Mouse (Mus musculus) forebrain, embryonic 11.5 days (tissue): ENCODE data around the gene Eef1akmt4. TPM values are rescaled to one million over a fixed set of nuclear protein-coding genes. Genes with fewer than 3 reads are reported as not detected.

ENCODE experiments used
- ATAC-seq: fragments of 200-750 bp; cut with Nextera tagmentation; replicated peaks from 2 replicates; pipeline ENCODE4 v1.8.0; 2017; ENCODE audit warnings: moderate TSS enrichment; ENCODE audit not compliant: low FRiP score
- DNase-seq: peaks from one replicate; pipeline ENCODE4 v3.0.0-alpha.2; 2017; ENCODE audit warnings: low spot score
- H3K27ac ChIP-seq: fragments of 300-500 bp; sonication (generic); 2 replicates; pipeline ENCODE4 v1.5.1; 2014; ENCODE audit warnings: low read depth, low read length
- H3K27me3 ChIP-seq: fragments of 300-500 bp; sonication (generic); 2 replicates; pipeline ENCODE4 v1.6.1; 2014; ENCODE audit warnings: mild to moderate bottlenecking, low read length, mixed read lengths; ENCODE audit not compliant: control insufficient read depth, insufficient read depth
- H3K36me3 ChIP-seq: fragments of 300-500 bp; sonication (generic); 2 replicates; pipeline ENCODE4 v1.6.1; 2014; ENCODE audit warnings: mild to moderate bottlenecking, low read length, moderate library complexity, mixed read lengths; ENCODE audit not compliant: control insufficient read depth, insufficient read depth
- H3K4me1 ChIP-seq: fragments of 300-500 bp; sonication (generic); replicated peaks from 2 replicates; pipeline ENCODE4 v1.6.1; 2014; ENCODE audit warnings: low read length, mixed read lengths; ENCODE audit not compliant: control insufficient read depth, insufficient read depth
- H3K4me2 ChIP-seq: fragments of 300-500 bp; sonication (generic); 2 replicates; pipeline ENCODE4 v1.6.1; 2014; ENCODE audit warnings: low read depth, mild to moderate bottlenecking, low read length, moderate library complexity, mixed read lengths; ENCODE audit not compliant: severe bottlenecking
- H3K4me3 ChIP-seq: fragments of 300-500 bp; sonication (generic); 2 replicates; pipeline ENCODE4 v1.5.1; 2014; ENCODE audit warnings: low read depth, low read length
- H3K9ac ChIP-seq: fragments of 300-500 bp; sonication (generic); 2 replicates; pipeline ENCODE4 v1.6.1; 2014; ENCODE audit warnings: low read length
- H3K9me3 ChIP-seq: fragments of 300-500 bp; sonication (generic); 2 replicates; pipeline ENCODE4 v1.6.1; 2016; ENCODE audit warnings: low read length, mixed read lengths; ENCODE audit not compliant: control insufficient read depth
- WGBS: fragments of 180-500 bp; shearing (Covaris S2); extraction: QIAGEN DNeasy Blood & Tissue Kit; methylation state at CpG from one replicate; pipeline ENCODE4 v1.1.7; 2014; 5-methylcytosine and 5-hydroxymethylcytosine counted together
- polyA plus RNA-seq: library from polyadenylated mRNA; unstranded; fragments of >200 nt; fragmentation: Nextera tagmentation; extraction: Ambion mirVana; gene quantifications from 2 replicates; pipeline ENCODE4 v1.2.1, GENCODE M21; 2014

Gene Eef1akmt4
- polyA plus RNA-seq, 1 experiment from 2014 or later, result 28.2 TPM

DNA sequence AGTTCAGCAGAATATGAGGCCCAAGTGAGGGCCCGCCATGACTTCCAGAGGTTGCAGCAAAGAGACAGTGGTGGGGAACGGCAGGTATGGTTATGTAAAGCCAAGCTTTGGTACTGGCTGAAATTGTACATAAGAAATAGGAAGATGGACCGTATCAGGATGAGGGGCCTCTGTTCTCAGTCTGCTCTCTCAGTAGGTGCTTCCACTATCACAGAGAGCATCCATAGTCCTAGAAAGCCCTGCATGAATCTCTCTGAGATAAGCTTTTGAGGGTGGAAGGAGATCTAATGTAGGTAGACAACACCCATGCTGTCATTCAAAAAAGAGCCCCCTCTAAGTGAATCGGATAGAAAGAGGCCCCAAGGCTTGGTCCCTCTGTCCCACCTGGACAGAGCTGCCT lies 15.7 kb upstream of the Eef1akmt4 start:
- peaks cover 4% of the 10 kb centered on the region; the same call in 1 of the 2 replicates for H3K4me1 ChIP-seq
- H3K9ac ChIP-seq, result no peak overlapping the region
- ATAC-seq (no peak), DNase-seq (no peak)
- no peak overlapping the region for H3K4me3 ChIP-seq
- H3K36me3 ChIP-seq, result no peaks in the 10 kb centered on the region
- WGBS, result 80% methylated on average over 4 of the region's 4 CpGs
- no peak overlapping the region for H3K4me2 ChIP-seq
- no peak overlapping the region for H3K27ac ChIP-seq
- H3K27me3 ChIP-seq, result peaks cover 20% of the 10 kb centered on the region
- H3K9me3 ChIP-seq, result no peaks in the 10 kb centered on the region

DNA sequence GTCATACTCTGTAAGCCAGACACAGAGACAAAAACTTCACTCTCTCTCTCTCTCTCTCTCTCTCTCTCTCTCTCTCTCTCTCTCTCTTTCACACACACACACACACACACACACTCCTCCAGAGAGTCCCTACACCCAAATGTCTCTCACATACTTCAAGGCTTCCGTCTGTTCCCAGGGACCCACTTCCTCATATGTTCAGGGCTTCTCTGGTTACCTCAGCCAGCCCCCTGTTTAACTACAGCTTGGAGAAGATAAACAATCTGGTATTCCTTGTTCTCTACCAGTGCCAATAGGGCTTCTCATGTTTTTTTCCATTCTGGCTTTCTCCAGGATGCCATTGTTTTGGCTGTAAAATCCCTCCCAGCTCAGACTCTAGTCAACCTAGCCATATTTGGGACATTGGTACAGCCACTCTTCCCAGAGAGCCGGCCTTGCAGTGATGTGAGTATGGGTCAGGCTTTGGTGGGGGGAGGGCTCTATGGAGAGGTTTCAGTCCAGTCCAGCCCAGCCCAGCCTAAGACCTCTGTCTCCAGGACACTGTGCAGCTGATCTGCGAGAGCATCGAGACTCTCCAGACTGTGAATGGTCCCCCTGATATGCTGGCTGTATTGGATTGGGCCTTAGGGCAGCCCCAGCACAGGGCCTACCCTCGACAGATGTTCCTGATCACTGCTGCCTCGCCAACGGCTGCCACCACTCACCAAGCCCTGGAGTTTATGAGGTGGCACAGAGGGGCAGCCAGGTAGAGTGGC lies 14.5 kb upstream of the Eef1akmt4 start:
- DNase-seq (no peak), ATAC-seq (no peak)
- Histone ChIP-seq H3K36me3 (no peaks in the 10 kb centered on the region), H3K4me2 (no peak overlapping the region), H3K4me1 (no peaks in the 10 kb centered on the region), H3K27ac (no peak overlapping the region), H3K9me3 (no peaks in the 10 kb centered on the region), H3K9ac (no peak overlapping the region), H3K4me3 (no peak overlapping the region), H3K27me3 (peaks cover 8% of the 10 kb centered on the region)
- WGBS, result 75% methylated on average over 7 of the region's 7 CpGs

DNA sequence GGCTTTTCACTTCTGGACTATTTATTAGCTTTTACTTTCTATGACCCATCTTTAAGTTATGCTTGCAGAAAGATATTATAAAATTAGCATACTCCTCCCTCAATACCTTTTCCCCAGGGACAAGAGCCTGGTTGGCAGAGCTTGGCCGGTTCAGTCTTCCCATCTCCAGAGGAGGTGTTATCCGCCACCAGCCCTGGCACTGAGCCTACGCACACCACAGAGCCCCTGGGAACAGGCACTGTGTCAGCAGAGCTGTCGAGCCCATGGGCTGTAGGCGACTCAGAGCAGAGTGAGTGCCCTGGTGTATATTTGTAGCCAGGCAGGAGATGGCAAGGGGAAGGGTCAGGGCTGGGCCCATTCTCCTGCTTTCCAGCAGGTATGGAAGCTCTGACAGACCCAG lies 10.9 kb upstream of the Eef1akmt4 start:
- WGBS, result 81% methylated on average over 5 of the region's 5 CpGs
- Histone ChIP-seq H3K9me3 (no peaks in the 10 kb centered on the region), H3K27me3 (no peaks in the 10 kb centered on the region), H3K4me2 (no peak overlapping the region), H3K9ac (no peak overlapping the region), H3K27ac (no peak overlapping the region), H3K36me3 (peaks cover 2% of the 10 kb centered on the region; the same call in 1 of the 2 replicates), H3K4me3 (no peak overlapping the region), H3K4me1 (no peaks in the 10 kb centered on the region)
- DNase-seq (no peak), ATAC-seq (no peak)

DNA sequence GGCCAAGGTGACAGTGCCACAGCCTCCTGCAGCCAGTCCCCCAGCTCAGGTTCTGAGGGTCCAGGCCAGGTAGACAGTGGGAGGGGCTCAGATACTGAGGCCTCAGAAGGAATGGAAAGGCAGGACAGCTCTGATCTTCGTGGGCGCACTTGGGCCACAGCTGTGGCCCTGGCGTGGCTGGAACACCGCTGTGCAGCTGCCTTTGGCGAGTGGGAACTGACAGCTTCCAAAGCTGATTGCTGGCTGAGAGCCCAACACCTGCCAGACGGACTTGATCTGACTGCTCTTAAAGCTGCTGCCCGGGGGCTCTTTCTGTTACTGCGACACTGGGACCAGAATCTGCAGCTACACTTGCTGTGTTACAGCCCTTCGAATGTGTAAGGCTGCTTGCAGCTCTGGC lies 6.7 kb upstream of the Eef1akmt4 start:
- WGBS, result 81% methylated on average over 9 of the region's 9 CpGs
- no peak overlapping the region for H3K4me2 ChIP-seq
- peaks cover 2% of the 10 kb centered on the region; the same call in 1 of the 2 replicates for H3K4me1 ChIP-seq
- peaks cover 11% of the 10 kb centered on the region; the same call in 1 of the 2 replicates for H3K36me3 ChIP-seq
- H3K9me3 ChIP-seq, result no peaks in the 10 kb centered on the region
- H3K9ac ChIP-seq, result no peak overlapping the region
- H3K4me3 ChIP-seq, result no peak overlapping the region
- no peak for ATAC-seq
- DNase-seq, result no peak
- no peaks in the 10 kb centered on the region for H3K27me3 ChIP-seq
- H3K27ac ChIP-seq, result no peak overlapping the region

DNA sequence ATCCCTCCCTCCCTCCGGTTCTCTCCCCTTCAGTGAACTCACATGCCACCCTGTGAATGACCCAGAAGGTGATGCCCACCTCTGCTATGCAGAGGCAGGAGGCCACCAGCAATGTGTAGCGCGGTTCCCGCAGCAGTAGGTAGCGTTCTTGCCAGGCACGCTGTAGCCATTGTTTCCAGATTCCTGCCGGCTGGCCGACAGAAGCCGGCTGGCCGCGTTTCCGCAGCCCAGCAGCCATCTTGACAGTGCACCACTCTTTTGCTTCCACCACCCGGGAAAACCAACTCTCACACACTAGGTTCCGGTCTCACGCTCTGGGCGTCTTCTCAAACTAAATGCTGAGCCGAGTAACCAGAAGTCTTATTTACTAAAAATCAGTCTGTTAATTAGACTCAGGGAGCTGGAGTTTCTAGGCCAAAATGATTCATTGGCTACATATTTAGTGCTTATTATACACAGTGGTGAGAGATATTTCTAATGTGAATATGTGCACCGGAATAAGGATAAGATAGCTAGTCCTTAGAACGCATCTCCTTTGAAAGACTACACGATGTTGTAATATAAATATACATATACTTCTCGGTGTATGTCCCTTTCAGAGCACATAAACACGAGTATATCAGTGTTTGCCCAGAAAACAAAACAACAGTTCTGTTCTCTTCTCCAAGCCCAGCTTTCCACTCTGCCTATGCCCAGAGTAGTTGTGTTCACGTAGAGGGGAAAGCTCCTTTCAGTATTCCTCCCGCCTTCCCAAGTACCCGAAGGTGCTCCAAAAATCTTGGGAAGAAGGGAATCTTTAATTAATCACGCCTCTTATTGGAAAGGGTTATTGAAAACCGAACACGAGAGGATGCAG lies 664 bp upstream of the Eef1akmt4 start:
- H3K27ac ChIP-seq, result peak overlapping the region; percentile 78
- peak overlapping the region; percentile 67 for H3K4me2 ChIP-seq
- no peaks in the 10 kb centered on the region for H3K27me3 ChIP-seq
- H3K4me1 ChIP-seq, result peaks cover 4% of the 10 kb centered on the region; the same call in 1 of the 2 replicates
- peak overlapping the region; percentile 97 for H3K9ac ChIP-seq
- DNase-seq (peak; percentile 89), ATAC-seq (peak; percentile 50)
- WGBS, result under 1% methylated on average over 28 of the region's 28 CpGs
- H3K4me3 ChIP-seq, result peak overlapping the region; percentile 76
- H3K9me3 ChIP-seq, result no peaks in the 10 kb centered on the region
- H3K36me3 ChIP-seq, result peaks cover 6% of the 10 kb centered on the region; the same call in 1 of the 2 replicates

DNA sequence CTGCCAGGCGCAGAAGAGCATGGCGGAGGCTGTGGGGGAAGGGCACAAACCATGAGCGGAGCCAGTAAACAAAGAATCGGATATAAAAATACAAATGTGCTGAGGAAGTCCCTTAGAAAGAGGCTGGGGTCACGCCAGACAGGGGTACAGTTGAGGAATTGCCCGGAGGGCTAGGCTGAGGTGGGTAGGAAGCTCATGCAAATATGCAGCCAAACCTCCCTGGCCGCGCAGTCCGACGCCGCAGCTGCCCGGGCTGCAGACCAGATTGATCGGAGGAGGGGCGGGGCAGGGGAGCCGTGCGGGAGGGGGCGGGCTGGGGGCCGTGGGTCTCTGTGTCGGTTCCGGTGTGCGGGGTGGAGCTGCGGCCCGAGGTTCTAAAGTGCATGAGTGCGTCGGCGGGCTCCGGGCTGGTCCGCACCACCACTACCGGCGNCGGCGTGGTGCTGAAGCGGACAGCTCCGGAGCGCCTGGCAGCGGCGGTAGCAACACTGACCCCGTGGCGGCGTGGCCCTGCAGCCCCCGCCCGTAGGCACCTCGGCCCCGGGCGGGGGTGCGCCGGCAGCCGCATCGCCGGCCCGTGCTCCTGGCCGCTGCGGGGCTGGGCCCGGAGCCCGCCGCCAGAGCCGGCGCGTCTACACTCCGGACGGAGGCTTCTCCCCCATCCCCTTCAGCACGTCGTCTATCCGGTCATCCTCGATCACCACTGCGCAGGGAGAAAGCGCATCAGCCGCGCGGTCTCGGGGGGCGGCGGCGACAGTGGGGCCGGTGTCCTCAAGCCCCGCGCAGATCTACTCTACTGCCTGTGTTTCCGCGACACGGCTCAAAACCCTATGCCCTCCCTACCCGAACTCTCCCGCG lies 8.4 kb downstream of the Eef1akmt4 start:
- ATAC-seq (peak; percentile 18), DNase-seq (peak; percentile 78)
- no peaks in the 10 kb centered on the region for H3K36me3 ChIP-seq
- H3K9me3 ChIP-seq, result no peaks in the 10 kb centered on the region
- H3K4me1 ChIP-seq, result peaks cover 7% of the 10 kb centered on the region
- peak overlapping the region; percentile 91 for H3K9ac ChIP-seq
- H3K27ac ChIP-seq, result no peak overlapping the region
- peaks cover 6% of the 10 kb centered on the region; the same call in 1 of the 2 replicates for H3K27me3 ChIP-seq
- WGBS, result 2% methylated on average over 63 of the region's 83 CpGs
- H3K4me2 ChIP-seq, result peak overlapping the region; percentile 94
- peak overlapping the region; percentile 76 for H3K4me3 ChIP-seq

DNA sequence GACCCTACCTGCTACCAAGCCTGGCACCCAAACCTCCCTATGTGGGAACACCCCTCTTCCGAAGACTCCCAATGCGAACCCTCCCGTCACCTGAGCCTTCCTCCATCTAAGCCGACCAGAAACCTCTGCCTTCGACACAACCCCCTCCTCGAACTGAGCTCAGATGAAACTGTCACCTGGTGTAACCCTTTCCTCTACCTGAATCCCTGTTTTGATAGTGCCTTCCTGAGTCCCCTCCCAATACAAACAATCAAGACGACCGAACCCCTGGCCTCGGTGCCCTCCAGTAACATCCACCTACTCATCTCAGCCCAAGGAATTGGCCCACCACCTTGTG lies 9.0 kb downstream of the Eef1akmt4 start:
- Histone ChIP-seq H3K4me3 (peak overlapping the region; percentile 76), H3K9me3 (no peaks in the 10 kb centered on the region), H3K27ac (peak overlapping the region; percentile 87; the same call in 1 of the 2 replicates), H3K4me2 (peak overlapping the region; percentile 94), H3K4me1 (peaks cover 7% of the 10 kb centered on the region), H3K9ac (peak overlapping the region; percentile 91), H3K27me3 (peaks cover 6% of the 10 kb centered on the region; the same call in 1 of the 2 replicates), H3K36me3 (no peaks in the 10 kb centered on the region)
- ATAC-seq (0 out of 2 replicates have a peak, but pooled peaks have one; percentile 0), DNase-seq (no peak)
- WGBS, result under 1% methylated on average over 9 of the region's 9 CpGs

DNA sequence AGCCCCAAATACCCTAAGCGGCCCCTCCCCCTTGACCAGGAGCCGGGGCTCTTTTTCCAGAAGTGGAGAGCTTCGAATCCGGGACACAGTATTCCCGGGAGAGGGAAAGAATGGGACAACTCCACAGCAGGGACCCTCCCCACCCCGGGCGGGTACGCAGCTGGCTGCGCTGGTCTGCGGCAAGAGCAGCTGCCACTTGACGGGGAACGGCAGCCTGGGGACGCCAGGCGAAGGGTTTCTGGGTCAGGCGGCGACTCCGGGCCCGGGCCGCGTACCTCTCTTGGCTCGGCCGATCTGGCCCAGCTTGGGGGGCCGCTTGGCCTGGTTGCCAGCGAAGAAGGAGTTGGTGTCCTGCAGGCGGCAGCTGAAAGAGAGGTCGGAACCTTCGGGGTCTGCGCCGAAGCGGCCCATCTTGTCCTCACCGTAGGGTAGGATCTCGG lies 9.4 kb downstream of the Eef1akmt4 start:
- Histone ChIP-seq H3K4me2 (peak overlapping the region; percentile 94), H3K9me3 (no peaks in the 10 kb centered on the region), H3K27ac (peak overlapping the region; percentile 87), H3K4me1 (peaks cover 7% of the 10 kb centered on the region), H3K27me3 (peaks cover 6% of the 10 kb centered on the region; the same call in 1 of the 2 replicates), H3K36me3 (no peaks in the 10 kb centered on the region), H3K4me3 (peak overlapping the region; percentile 76), H3K9ac (peak overlapping the region; percentile 91)
- WGBS, result under 1% methylated on average over 32 of the region's 32 CpGs
- peak; percentile 36 for ATAC-seq
- no peak for DNase-seq
